Mouse (Mus musculus) thymus, adult 2 months (tissue): ENCODE data around the gene Marcksl1.

Source experiments
- CTCF ChIP-seq: fragments of 200-500 bp; IDR thresholded peaks from 2 replicates; pipeline ENCODE4 v1.5.1; 2012; ENCODE audit warnings: mild to moderate bottlenecking, control low read depth, low read length, moderate library complexity, borderline replicate concordance; ENCODE audit not compliant: control insufficient read depth, poor library complexity, insufficient read depth; ENCODE audit errors: extremely low read depth
- POLR2A ChIP-seq: fragments of 200-500 bp; IDR thresholded peaks from 2 replicates; pipeline ENCODE4 v1.6.1; 2012; ENCODE audit warnings: mild to moderate bottlenecking, low read length, control low read depth, moderate library complexity; ENCODE audit not compliant: control insufficient read depth, poor library complexity, insufficient read depth; ENCODE audit errors: extremely low read depth

DNA sequence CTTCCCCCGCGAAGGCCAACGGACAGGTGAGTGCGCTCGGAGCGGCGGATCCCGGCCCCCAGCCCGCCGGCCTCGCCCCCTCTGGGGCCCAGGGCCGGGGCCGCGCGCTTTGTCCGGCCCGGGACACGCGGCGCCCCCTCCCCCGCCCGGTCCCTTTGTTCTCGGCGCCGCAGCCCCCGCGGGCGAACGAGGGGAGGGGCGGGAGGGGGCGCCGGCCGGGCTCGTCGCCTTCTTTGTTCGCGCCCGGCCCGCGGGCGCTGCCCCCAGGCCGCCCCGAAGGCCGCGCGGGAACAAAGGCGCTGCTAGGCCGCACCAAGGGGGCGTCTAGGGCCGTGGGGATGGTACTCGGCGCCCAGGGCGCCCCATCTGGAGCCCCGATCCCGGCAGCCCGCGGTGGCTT lies 510 bp downstream of the Marcksl1 start:
- TF ChIP-seq POLR2A (no peak), CTCF (no peak)
